Mouse (Mus musculus) granulocyte monocyte progenitor cell, adult 5-6 weeks (primary cell): ENCODE results near the gene Ell. TPM values are rescaled to one million over a fixed set of nuclear protein-coding genes. Genes with fewer than 3 reads are reported as not detected.
"Not testable (repeated sequence)": the region's sequence is repeated elsewhere in the genome, so short reads cannot be mapped to it uniquely, and the experiment has no call there.

Source experiments
- ATAC-seq: replicated peaks from 2 replicates; pipeline ENCODE4 v1.8.0; 2016; ENCODE audit warnings: mild to moderate bottlenecking, moderate TSS enrichment, inconsistent platforms; ENCODE audit not compliant: poor library complexity, severe bottlenecking
- total RNA-seq, 2 experiments: library from RNA; stranded (forward) in 1 of 2; stranded (reverse) in 1 of 2; fragments of 200-712, 200-1000 nt in 1 of 2; fragments of >200 nt in 1 of 2; fragmentation: Nextera tagmentation in 1 of 2; gene quantifications; 2 replicates each; pipeline ENCODE4 v1.2.3; 2014 to 2017

The Ell gene
- total RNA-seq, 2 experiments from 2014 or later = 5.5 to 11.7 TPM

DNA sequence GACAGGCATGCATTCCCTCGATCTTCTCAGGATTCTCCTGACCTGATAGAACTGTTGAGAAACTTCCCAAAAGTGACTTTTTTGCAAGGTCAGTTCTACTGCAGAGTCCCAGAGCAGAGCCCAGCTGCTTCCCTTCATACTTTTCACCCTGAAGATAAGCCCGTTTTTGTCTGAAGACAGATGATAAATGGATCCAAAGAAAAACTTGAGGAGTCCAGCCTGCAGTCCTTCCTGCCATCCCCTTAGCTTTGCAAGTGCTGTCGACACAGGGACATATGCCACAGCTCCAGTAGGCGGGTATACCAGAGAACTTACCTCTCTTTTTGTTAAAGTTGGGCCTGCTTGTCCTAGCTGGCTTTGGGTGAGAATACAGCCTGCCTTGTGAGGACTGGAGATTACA, 22.1 kb downstream of the Ell start:
- no peak for ATAC-seq

DNA sequence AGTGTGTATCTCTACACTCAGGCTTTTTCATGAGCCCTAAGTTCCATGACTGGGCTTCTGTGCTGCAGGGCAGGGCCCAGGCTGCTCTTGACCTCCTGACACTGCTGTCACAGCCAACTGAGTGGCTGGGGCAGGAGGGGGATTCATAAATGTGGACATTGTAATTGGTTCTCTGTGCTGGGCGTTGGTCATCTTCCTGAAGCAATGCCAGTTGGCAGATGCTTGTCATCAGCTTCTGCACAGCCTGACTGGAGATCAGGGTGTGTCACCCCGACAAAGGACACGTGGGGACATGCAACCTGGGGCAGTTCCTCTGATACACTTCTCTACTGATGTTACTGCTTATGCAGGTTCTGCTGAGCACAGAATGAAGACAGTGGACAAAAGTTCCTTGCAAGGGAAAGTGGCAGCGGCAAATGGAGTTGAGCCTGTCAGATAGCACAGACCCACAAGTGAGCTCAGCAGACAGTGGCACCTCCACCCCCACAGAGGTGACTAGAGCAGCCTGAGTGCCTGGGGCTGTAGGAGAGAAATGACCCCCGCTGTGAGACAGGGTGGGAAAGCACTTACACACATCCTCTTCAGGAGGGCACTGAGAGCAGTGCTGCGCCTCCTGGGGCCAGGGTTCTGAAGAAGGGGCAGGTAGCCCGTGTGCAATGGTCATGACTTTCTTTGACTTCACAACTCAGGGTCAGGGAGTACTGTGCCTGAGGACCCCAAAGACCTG, 22.7 kb downstream of the Ell start:
- ATAC-seq = no peak

- no peak for ATAC-seq
Observed at GRCm38 (mm10) chr8:70562802-70563201, 23.5 kb downstream of the Ell start.

DNA sequence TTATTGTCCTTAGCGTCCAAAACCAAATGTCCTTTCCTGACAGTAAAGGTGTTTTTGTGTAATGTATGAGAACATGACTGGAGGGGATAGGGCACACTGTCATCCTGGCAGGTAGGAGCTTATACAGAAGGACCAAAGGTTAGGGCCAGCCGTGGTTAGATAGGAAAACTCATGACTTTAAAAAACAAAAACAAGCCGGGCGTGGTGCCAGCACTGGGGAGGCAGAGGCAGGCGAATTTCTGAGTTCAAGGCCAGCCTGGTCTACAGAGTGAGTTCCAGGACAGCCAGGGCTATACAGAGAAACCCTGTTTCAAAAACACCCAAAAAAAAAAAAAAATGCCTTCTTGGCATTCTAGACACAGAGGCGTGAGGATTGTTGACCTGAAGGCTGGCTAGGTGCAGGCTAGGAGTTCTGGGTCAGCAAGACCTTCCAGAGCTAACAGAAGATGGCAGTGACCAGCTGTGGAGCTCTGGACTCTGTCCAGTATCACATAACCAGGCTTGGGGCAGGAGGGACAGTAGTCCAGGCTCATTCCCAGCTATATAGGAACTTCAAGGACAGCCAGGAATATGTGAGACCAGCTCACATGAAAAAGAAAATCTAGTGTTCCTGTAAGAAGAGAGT, 24.6 kb downstream of the Ell start:
- no peak for ATAC-seq

DNA sequence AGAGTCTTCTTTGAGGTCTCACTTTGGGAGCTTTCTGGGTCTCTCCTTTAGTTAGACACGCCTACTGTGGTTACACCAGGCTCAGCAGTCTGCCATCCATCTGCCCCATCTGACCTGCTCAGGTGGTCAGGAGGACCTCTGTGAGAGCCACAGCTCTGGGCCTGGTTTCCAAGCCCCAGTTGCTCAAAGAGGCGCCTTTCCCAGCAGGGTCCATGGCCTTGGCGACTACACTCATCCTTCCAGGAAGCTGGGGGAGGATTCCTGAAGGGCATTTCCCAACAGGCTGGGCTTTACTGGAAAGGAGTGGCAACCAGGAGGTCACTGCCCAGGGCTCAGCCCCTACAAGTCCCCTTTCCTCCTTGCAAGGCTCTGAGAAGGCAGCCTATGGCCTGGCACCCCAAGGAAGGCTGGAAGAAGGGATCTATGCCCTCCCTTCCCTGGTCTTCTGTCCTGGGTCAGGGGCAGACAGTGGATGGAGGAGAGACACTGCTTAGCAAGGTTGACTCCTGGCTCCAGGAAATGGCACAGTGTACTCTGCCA, 25.5 kb downstream of the Ell start:
- no peak for ATAC-seq

DNA sequence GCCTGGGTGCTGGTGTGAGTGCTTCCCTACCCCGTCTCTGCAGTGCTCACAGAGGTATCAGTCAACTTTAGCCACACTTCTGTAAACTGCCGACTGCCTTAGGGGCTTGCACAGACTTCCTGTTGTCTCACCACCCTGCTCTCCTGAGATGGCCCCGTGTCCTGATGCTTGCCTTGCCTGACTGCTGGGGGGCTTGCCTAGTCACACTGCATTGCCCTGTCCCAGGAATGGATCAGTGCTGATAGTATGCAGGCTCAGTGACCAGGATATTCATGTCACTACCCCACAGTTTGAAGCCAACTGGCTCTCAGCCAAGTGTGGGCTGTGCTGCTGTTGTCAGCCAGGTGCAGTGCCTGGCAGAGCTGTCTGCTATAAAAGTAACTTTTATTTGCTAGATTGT, 26.3 kb downstream of the Ell start:
- peak; percentile 87 for ATAC-seq

DNA sequence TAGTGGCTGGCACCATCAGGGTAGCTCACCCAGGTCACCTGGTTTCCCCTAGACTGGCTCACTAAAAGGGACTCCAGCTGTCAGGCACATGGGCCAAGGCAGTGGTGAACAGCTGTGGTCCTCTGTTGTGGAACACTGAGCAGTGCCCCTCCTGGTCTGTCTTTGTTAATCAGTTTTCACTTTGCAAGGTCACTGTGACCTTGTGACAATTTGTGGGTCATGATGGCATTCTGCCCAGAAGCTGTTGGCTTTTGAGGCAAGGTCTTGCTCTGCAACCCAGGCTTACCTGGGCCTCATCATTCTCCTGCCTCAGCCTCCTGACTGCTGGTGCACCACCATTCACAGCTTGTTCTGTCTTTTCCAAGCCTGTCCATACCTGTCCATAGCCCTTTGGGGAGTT, 31.1 kb downstream of the Ell start:
- no peak for ATAC-seq

DNA sequence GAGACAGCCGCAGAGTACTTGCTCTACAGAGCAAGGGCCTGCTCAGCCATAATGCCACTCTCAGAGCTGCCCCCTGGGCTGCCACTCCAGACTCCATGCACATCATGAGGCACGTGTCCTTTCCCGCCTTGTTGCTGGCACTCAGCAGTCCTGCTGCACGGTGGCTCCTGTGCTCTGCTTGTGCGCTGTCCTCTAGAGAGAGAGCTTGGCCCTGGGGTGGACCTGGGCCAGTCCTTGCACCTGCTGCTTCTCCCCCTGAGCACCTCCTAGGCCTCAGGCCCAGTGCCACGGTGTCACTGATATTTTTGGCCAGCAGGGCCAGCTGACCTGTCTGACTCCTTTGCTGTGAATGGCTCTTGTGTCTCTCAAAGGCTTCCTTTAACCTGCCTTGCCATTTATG, 31.7 kb downstream of the Ell start:
- ATAC-seq = no peak

GRCm38 (mm10) chr8:70574302-70574701, 35.0 kb downstream of the Ell start:
- no peak for ATAC-seq

GRCm38 (mm10) chr8:70574915-70575314, 35.7 kb downstream of the Ell start:
- peak; percentile 28; the same call in 1 of the 2 replicates for ATAC-seq

DNA sequence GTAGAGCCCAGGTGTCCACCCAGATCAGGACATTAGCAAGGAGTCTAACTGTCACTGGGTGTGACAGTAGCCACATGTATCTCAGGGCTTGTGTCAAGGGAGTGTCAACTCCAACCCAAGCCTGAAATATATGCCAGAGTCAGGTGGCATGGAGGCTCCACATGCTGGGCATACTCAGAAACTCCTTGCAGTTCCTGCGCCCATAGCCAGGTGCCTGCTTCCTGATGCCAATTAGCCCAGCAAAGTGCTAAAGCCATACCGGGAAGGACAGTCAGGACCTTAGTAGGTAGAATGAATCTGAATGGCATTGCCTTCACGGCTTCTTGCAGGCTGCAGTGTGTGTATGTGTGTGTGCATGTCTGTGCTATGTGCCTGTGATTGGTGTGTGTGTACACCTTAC, 38.0 kb downstream of the Ell start:
- no peak for ATAC-seq

DNA sequence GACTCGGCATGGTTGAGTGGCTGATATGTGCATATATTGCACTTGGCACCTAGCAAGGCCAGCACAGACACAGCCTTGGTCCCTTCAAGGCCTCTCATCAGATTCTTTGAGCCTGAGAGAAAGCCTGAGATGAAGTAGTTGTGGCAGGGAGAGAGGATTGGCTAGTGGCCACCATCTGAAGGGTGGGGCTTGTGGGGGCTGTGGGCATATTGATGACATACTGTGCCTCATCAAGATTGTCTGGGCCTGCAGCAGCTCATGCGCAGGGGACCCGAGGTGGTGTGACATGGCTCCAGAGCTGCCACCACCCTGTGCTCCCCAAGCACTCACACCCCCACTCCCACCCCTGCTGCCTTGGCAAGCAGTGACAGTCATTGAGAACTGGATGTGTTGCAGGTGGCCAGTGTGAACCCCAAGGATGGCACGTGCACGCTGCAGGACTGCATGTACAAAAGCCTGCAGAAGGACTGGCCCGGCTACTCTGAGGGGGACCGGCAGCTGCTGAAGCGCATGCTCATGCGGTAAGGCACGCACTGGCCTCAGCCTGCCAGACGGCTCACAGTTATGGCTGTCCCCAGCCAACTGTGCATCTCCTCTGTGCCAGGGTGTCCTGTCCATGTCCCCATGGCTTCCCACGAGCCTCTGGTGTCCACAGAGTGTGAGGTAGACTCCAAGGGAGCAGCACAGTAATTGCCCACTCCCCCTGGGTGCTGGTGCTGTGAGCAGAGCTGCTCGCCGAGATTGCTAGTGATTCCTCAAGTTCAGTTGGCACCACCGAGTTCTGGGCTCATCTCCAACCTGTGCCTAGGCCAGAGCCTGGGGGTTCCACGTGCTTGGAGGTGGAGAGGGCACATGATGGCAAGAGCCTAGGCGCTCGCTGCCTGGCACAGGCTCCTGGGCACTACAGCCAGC, 44.5 kb downstream of the Ell start:
- no peak for ATAC-seq

DNA sequence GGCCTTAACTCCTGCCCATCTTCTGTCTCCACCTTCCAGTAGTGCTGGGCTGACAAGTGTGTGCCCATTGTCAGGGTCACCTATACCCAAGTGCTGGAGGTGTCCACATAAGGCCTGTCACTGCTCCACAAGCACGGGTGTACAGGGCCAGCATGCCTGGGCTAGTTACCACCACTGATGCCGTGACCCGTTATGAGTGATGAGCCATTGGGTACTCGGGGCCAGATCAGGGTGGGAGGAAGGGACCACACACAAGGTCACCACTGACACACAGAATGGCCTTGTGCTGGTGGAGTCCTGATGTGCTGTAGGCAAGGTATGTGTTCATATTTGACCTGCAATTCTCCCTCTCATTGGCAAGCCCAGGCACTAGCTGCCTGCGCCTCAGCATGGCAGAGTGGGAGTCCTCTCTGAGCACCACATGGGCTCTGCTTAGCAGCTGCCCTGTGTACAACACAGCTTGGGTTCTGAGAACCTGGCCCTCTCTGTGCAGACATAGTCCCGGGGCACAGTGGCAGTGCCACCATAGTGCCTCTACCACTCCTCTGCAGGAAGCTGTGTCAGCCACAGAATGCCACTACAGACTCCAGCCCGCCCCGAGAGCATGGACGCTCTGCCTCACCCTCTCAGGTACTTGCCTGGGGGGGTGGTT, 45.5 kb downstream of the Ell start:
- ATAC-seq = no peak

- peak; percentile 91 for ATAC-seq
Observed at GRCm38 (mm10) chr8:70585258-70585652, 46.0 kb downstream of the Ell start.

GRCm38 (mm10) chr8:70587955-70588354, 48.7 kb downstream of the Ell start:
- ATAC-seq = not testable (repeated sequence)

DNA sequence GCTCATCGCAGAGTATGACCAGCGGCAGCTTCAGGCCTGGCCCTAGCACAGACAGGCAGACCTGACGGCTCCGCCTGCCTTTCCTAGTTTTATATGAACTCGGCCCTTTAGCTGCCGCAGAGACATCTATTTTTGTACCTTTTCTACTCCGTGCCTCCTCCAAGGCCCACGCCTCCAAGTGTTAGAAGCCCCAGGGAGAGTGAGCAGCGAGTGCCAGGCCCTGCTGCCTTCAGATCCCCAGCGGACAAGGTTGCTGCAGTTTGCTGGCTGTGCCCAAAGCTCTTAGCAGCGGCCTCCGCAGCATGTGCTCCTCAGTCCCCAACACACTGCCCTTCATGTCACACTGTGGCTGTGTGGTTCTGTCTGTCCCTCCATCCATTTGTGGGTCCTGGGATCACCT, 52.3 kb downstream of the Ell start:
- no peak for ATAC-seq

DNA sequence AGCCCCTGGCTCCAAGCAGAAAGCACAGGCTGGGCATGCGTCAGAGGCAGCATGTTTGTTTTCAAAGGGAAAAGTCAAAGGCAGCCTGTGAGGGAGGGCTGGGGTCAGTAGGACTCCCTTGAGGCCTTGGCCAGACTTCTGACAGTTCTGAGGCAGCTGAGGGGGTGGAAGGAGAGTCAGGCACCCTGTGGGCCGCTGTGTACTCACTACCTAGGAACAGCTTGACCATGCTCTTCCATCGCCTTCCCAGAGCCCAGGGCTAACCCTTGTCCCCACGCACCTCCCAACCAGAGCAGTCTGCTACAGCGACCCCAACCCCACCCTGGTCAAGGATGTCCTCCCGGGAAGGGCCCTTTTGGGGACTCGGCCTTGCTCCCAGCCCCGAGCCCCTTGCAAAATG, 53.9 kb downstream of the Ell start:
- ATAC-seq = no peak

DNA sequence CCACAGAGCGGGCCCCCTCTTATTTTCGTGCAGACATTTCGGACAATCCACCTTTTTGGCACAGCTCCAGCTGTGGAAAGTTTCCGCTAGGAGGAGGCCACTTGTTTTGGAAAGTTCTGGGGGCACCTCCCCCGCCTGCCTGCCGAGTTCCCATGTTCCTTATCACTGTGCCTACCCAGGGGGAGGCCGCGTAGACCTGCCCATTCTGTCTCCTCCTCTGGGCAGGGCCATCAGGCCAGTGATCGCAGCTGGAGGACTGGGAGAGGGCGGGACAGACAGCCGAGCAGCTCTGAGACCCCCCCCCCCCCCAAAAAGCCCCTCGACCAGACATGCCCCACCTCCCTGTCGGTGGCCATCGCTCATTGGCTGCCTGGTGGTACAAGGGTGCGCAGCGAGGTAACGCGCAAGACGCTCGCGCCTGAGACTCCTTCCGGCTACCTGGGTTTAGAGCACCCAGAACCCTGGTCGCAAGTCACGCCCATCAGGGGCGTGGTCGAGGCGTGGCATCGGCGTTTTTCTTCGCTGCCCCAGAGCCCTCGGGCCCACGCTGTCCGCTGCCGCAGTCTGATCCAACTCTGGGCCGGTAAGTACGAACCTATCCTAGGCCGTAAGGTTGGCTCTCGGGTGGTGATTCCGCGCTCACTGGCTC, 54.8 kb downstream of the Ell start, which contains the start of gene Isyna1:
Gene Isyna1, plus strand, starts transcription at position 413 of the 649 bp plus-strand sequence.
- ATAC-seq = peak; percentile 83

GRCm38 (mm10) chr8:70594621-70595564, 55.6 kb downstream of the Ell start:
- ATAC-seq = peak; percentile 20; the same call in 1 of the 2 replicates
